Mouse (Mus musculus) midbrain, embryonic 12.5 days (tissue): ENCODE results near the gene Tmcc1. TPM values are rescaled to one million over a fixed set of nuclear protein-coding genes. Genes with fewer than 3 reads are reported as not detected.
"Not testable (repeated sequence)": the region's sequence is repeated elsewhere in the genome, so short reads cannot be mapped to it uniquely, and the experiment has no call there.

Experiments used
- ATAC-seq: fragments of 200-750 bp; cut with Nextera tagmentation; 2 replicates; pipeline ENCODE4 v1.8.0; 2017; ENCODE audit warnings: low read depth, moderate TSS enrichment, moderate library complexity; ENCODE audit not compliant: low FRiP score
- H3K27ac ChIP-seq: fragments of 300-500 bp; sonication (generic); replicated peaks from 2 replicates; pipeline ENCODE4 v1.5.1; 2016; ENCODE audit warnings: mild to moderate bottlenecking
- H3K27me3 ChIP-seq: fragments of 300-500 bp; sonication (generic); 2 replicates; pipeline ENCODE4 v1.6.1; 2016; ENCODE audit warnings: mild to moderate bottlenecking
- H3K36me3 ChIP-seq: fragments of 300-500 bp; sonication (generic); 2 replicates; pipeline ENCODE4 v1.6.1; 2016
- H3K4me1 ChIP-seq: fragments of 300-500 bp; sonication (generic); 2 replicates; pipeline ENCODE4 v1.6.1; 2016
- H3K4me2 ChIP-seq: fragments of 300-500 bp; sonication (generic); replicated peaks from 2 replicates; pipeline ENCODE4 v1.6.1; 2016; ENCODE audit warnings: mild to moderate bottlenecking, moderate library complexity
- H3K4me3 ChIP-seq: fragments of 300-500 bp; sonication (generic); 2 replicates; pipeline ENCODE4 v1.5.1; 2016; ENCODE audit warnings: mild to moderate bottlenecking
- H3K9ac ChIP-seq: fragments of 300-500 bp; sonication (generic); replicated peaks from 2 replicates; pipeline ENCODE4 v1.6.1; 2016; ENCODE audit warnings: mild to moderate bottlenecking, moderate library complexity
- H3K9me3 ChIP-seq: fragments of 300-500 bp; sonication (generic); 2 replicates; pipeline ENCODE4 v1.6.1; 2016; ENCODE audit warnings: mild to moderate bottlenecking
- WGBS: fragments of 180-500 bp; shearing (Covaris S2); methylation state at CpG from one replicate; pipeline ENCODE4 v1.1.7; 2016; 5-methylcytosine and 5-hydroxymethylcytosine counted together
- polyA plus RNA-seq: library from polyadenylated mRNA; unstranded; fragments of >200 nt; fragmentation: Nextera tagmentation; extraction: Ambion mirVana; gene quantifications from 2 replicates; pipeline ENCODE4 v1.2.1, GENCODE M21; 2016

Gene Tmcc1
- 30.8 and 31.2 TPM in 2 replicates for polyA plus RNA-seq

- Histone ChIP-seq H3K27me3 (no peaks in the 10 kb centered on the region; the same call in 1 of the 2 replicates), H3K4me2 (peak within 1 kb of the TSS; percentile 83), H3K4me3 (peak within 1 kb of the TSS; percentile 91), H3K9ac (peak within 1 kb of the TSS; percentile 90), H3K9me3 (no peaks in the 10 kb centered on the region), H3K27ac (peak within 1 kb of the TSS; percentile 85), H3K4me1 (peaks cover 26% of the 10 kb centered on the region), H3K36me3 (no peaks in the 10 kb centered on the region)
- ATAC-seq: peak; percentile 91
- under 1% methylated on average over 61 of the region's 68 CpGs for WGBS
Observed at GRCm38 (mm10) chr6:116193394-116194393, at the start of gene Tmcc1. Tmcc1 (minus strand) TSS chr6:116193486.

- Histone ChIP-seq H3K36me3 (peaks cover 77% of the 10 kb centered on the region), H3K27me3 (no peaks in the 10 kb centered on the region), H3K9ac (no peak overlapping the region), H3K4me1 (no peaks in the 10 kb centered on the region), H3K9me3 (no peaks in the 10 kb centered on the region), H3K27ac (no peak overlapping the region), H3K4me2 (no peak overlapping the region), H3K4me3 (no peak overlapping the region)
- WGBS: 78% methylated on average over 2 of the region's 2 CpGs
- no peak for ATAC-seq
Observed at GRCm38 (mm10) chr6:116240371-116240770, 47.1 kb upstream of the Tmcc1 start.

GRCm38 (mm10) chr6:116238083-116238482 lies 44.8 kb upstream of the Tmcc1 start:
- 91% methylated on average over 5 of the region's 5 CpGs for WGBS

GRCm38 (mm10) chr6:116235336-116235735 lies 42.0 kb upstream of the Tmcc1 start:
- WGBS: 94% methylated on average over 5 of the region's 5 CpGs
- H3K9ac ChIP-seq: no peak overlapping the region
- no peak overlapping the region for H3K4me2 ChIP-seq
- no peaks in the 10 kb centered on the region for H3K9me3 ChIP-seq
- H3K4me1 ChIP-seq: no peaks in the 10 kb centered on the region
- no peak overlapping the region for H3K4me3 ChIP-seq
- H3K27me3 ChIP-seq: no peaks in the 10 kb centered on the region
- no peak overlapping the region for H3K27ac ChIP-seq
- H3K36me3 ChIP-seq: peaks cover 86% of the 10 kb centered on the region
- no peak for ATAC-seq

More at GRCm38 (mm10) chr6:116238083-116238482, 44.8 kb upstream of the Tmcc1 start:
- no peak overlapping the region for H3K4me3 ChIP-seq
- H3K9ac ChIP-seq: no peak overlapping the region
- H3K36me3 ChIP-seq: peaks cover 82% of the 10 kb centered on the region
- ATAC-seq: no peak
- no peaks in the 10 kb centered on the region for H3K9me3 ChIP-seq
- H3K4me2 ChIP-seq: no peak overlapping the region
- no peak overlapping the region for H3K27ac ChIP-seq
- no peaks in the 10 kb centered on the region for H3K4me1 ChIP-seq
- no peaks in the 10 kb centered on the region for H3K27me3 ChIP-seq

- 93% methylated on average over 2 of the region's 2 CpGs for WGBS
- not testable (repeated sequence) for H3K27me3 ChIP-seq, H3K4me3 ChIP-seq, H3K4me2 ChIP-seq, H3K4me1 ChIP-seq, H3K27ac ChIP-seq, H3K9ac ChIP-seq, ATAC-seq, H3K9me3 ChIP-seq
- peaks cover 84% of the 10 kb centered on the region for H3K36me3 ChIP-seq
Observed at GRCm38 (mm10) chr6:116234821-116235220, 41.5 kb upstream of the Tmcc1 start.

- Histone ChIP-seq H3K36me3 (peaks cover 78% of the 10 kb centered on the region), H3K9me3 (no peaks in the 10 kb centered on the region), H3K27me3 (no peaks in the 10 kb centered on the region), H3K4me3 (no peak overlapping the region), H3K9ac (no peak overlapping the region), H3K4me2 (no peak overlapping the region), H3K4me1 (no peaks in the 10 kb centered on the region), H3K27ac (no peak overlapping the region)
- ATAC-seq: no peak
- 66% methylated on average over 12 of the region's 12 CpGs for WGBS
Observed at GRCm38 (mm10) chr6:116228785-116229525, 35.7 kb upstream of the Tmcc1 start.

- Histone ChIP-seq H3K9ac (no peak overlapping the region), H3K36me3 (peaks cover 77% of the 10 kb centered on the region), H3K27me3 (no peaks in the 10 kb centered on the region)
Observed at GRCm38 (mm10) chr6:116227767-116228166, 34.5 kb upstream of the Tmcc1 start.

GRCm38 (mm10) chr6:116207729-116208534 lies 14.6 kb upstream of the Tmcc1 start, which contains the start of gene Washc2:
Washc2 (plus strand) TSS chr6:116208038.
- H3K36me3 ChIP-seq: peaks cover 13% of the 10 kb centered on the region
- no peaks in the 10 kb centered on the region for H3K9me3 ChIP-seq
- H3K9ac ChIP-seq: peak within 1 kb of the TSS; percentile 83
- peaks cover 20% of the 10 kb centered on the region for H3K4me1 ChIP-seq
- H3K27me3 ChIP-seq: no peaks in the 10 kb centered on the region
- peak within 1 kb of the TSS; percentile 80 for H3K4me3 ChIP-seq
- peak within 1 kb of the TSS; percentile 76 for H3K27ac ChIP-seq
- WGBS: under 1% methylated on average over 51 of the region's 51 CpGs
- peak; percentile 99 for ATAC-seq
- peak within 1 kb of the TSS; percentile 92 for H3K4me2 ChIP-seq

More at GRCm38 (mm10) chr6:116227767-116228166, 34.5 kb upstream of the Tmcc1 start:
- ATAC-seq: no peak
- H3K9me3 ChIP-seq: no peaks in the 10 kb centered on the region
- no peak overlapping the region for H3K4me2 ChIP-seq
- WGBS: 80% methylated on average over 11 of the region's 11 CpGs
- no peak overlapping the region for H3K27ac ChIP-seq
- H3K4me3 ChIP-seq: no peak overlapping the region
- H3K4me1 ChIP-seq: no peaks in the 10 kb centered on the region

GRCm38 (mm10) chr6:116199682-116200081 lies 6.4 kb upstream of the Tmcc1 start:
- Histone ChIP-seq H3K9ac (no peak overlapping the region), H3K4me1 (no peaks in the 10 kb centered on the region), H3K36me3 (no peaks in the 10 kb centered on the region), H3K9me3 (no peaks in the 10 kb centered on the region), H3K27ac (no peak overlapping the region), H3K27me3 (no peaks in the 10 kb centered on the region; the same call in none of the 2 replicates), H3K4me2 (no peak overlapping the region), H3K4me3 (no peak overlapping the region)
- ATAC-seq: no peak
- 72% methylated on average over 2 of the region's 2 CpGs for WGBS

GRCm38 (mm10) chr6:116198173-116198572 lies 4.9 kb upstream of the Tmcc1 start:
- H3K9ac ChIP-seq: no peak overlapping the region
- no peak for ATAC-seq
- H3K36me3 ChIP-seq: no peaks in the 10 kb centered on the region
- no peak overlapping the region for H3K27ac ChIP-seq
- H3K4me3 ChIP-seq: no peak overlapping the region
- H3K9me3 ChIP-seq: no peaks in the 10 kb centered on the region
- no peak overlapping the region for H3K4me2 ChIP-seq
- H3K27me3 ChIP-seq: no peaks in the 10 kb centered on the region; the same call in none of the 2 replicates
- H3K4me1 ChIP-seq: peaks cover 6% of the 10 kb centered on the region; the same call in 1 of the 2 replicates
- 36% methylated on average over 3 of the region's 3 CpGs for WGBS

- no peaks in the 10 kb centered on the region for H3K9me3 ChIP-seq
Observed at GRCm38 (mm10) chr6:116195811-116196210, 2.5 kb upstream of the Tmcc1 start.

More at GRCm38 (mm10) chr6:116195811-116196210, 2.5 kb upstream of the Tmcc1 start:
- H3K4me2 ChIP-seq: no peak overlapping the region
- no peak overlapping the region for H3K27ac ChIP-seq
- no peak for ATAC-seq
- H3K9ac ChIP-seq: no peak overlapping the region
- no peaks in the 10 kb centered on the region for H3K36me3 ChIP-seq
- peaks cover 22% of the 10 kb centered on the region for H3K4me1 ChIP-seq
- H3K27me3 ChIP-seq: no peaks in the 10 kb centered on the region; the same call in none of the 2 replicates
- H3K4me3 ChIP-seq: no peak overlapping the region
- WGBS: 59% methylated on average over 8 of the region's 8 CpGs
